Comparison of ENCODE assay signal across 8 mouse cellular contexts in the genomic region with DNA sequence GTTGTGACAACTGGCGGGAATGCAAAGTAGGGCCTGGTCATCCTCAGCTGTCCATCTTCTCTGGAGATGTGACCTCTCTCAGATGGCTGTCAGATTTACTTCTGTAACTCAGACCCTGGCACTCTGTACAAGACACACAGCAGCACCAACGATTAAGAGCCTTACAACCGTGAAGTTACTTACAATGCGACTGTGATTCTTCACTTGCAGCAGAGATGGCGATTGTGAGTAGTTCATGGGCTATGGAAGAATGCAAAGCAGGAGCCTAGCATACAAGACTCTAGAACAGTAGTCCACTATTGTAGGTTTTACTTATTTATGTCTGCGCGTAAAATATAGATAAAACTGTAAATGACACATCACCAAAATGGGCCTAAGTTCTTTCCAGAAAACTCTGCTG. TPM values are rescaled to one million over a fixed set of nuclear protein-coding genes. Genes with fewer than 3 reads are reported as not detected.
DNase-seq lines count a peak whose midpoint lies in the region; ATAC-seq and TF ChIP-seq lines count a peak whose summit lies in the region.

No protein-coding gene starts in this region.

- H3K79me2 ChIP-seq in MEL (ENCODE audit: control insufficient read depth, insufficient read depth, low read length, poor library complexity): peaks cover 29% of the 10 kb centered on the region

- DNase-seq in heart, adult 18-20 months: no peak
- DNase-seq in MEL (ENCODE audit: low read depth, low spot score): no peak
- no peak for DNase-seq in hindbrain, embryonic 11.5 days (ENCODE audit: low spot score)
- DNase-seq in midbrain, embryonic 11.5 days (ENCODE audit: low spot score, missing footprints): no peak
- DNase-seq in layer of hippocampus, postnatal 25 days (ENCODE audit: extremely low spot score in 1 of 2, low spot score in 1 of 2): no peak
- no peak for DNase-seq in right cerebral cortex, postnatal 36 days (ENCODE audit: low spot score in 2 of 2)
- no peak for DNase-seq in urinary bladder, postnatal 10 days (ENCODE audit: low spot score)

- no peak; the same call in 1 of the 2 replicates for ATAC-seq in heart, embryonic 15.5 days (replicated peaks; ENCODE audit: insufficient number of reproducible peaks, insufficient read depth, low FRiP score, low read depth)
- peak; percentile 51 for ATAC-seq in hindbrain, embryonic 11.5 days (ENCODE audit: low FRiP score)
- ATAC-seq in midbrain, embryonic 11.5 days (ENCODE audit: low FRiP score): peak; percentile 57

- TF ChIP-seq POLR2A in MEL (IDR thresholded peaks at IDR 0.05; ENCODE audit: control insufficient read depth in 1 of 2, insufficient read depth in 1 of 2, low read depth in 1 of 2, low read length in 2 of 2, poor library complexity in 1 of 2): no peak

- peak overlapping the region; percentile 97 for H3K27ac ChIP-seq in heart, embryonic 15.5 days
- no peak overlapping the region for H3K27ac ChIP-seq in MEL (ENCODE audit: control insufficient read depth, low read depth, low read length)
- no peak overlapping the region for H3K27ac ChIP-seq in hindbrain, embryonic 11.5 days (ENCODE audit: low read depth, low read length)
- no peak overlapping the region for H3K27ac ChIP-seq in midbrain, embryonic 11.5 days (ENCODE audit: low read depth, low read length)

- no peak for TF ChIP-seq EP300 in MEL (IDR thresholded peaks at IDR 0.05; ENCODE audit: low read depth in 1 of 2, low read length in 2 of 2)

- peak overlapping the region; percentile 93 for H3K4me3 ChIP-seq in heart, embryonic 15.5 days
- H3K4me3 ChIP-seq in MEL (ENCODE audit: control insufficient read depth in 1 of 2, insufficient read depth in 1 of 2, low read depth in 2 of 2, low read length in 2 of 2): peak overlapping the region; percentile 58 to 98
- peak overlapping the region; percentile 70 for H3K4me3 ChIP-seq in hindbrain, embryonic 11.5 days (ENCODE audit: low read depth, low read length)
- peak overlapping the region; percentile 87 for H3K4me3 ChIP-seq in midbrain, embryonic 11.5 days (ENCODE audit: low read depth, low read length)

- H3K4me1 ChIP-seq in heart, embryonic 15.5 days (replicated peaks): peaks cover 28% of the 10 kb centered on the region
- H3K4me1 ChIP-seq in MEL (ENCODE audit: control insufficient read depth in 1 of 2, insufficient read depth in 2 of 2, low read length in 2 of 2): peaks cover 9 to 35% of the 10 kb centered on the region in 2 experiments; a peak in 3 of 4 replicates
- H3K4me1 ChIP-seq in hindbrain, embryonic 11.5 days (replicated peaks; ENCODE audit: control insufficient read depth, insufficient read depth, low read length): no peaks in the 10 kb centered on the region
- H3K4me1 ChIP-seq in midbrain, embryonic 11.5 days (ENCODE audit: control insufficient read depth, insufficient read depth, low read length): peaks cover 5% of the 10 kb centered on the region

- TF ChIP-seq RAD21 in MEL (IDR thresholded peaks at IDR 0.05; ENCODE audit: low read depth, low read length): no peak

- H3K36me3 ChIP-seq in heart, embryonic 15.5 days: peaks cover 4% of the 10 kb centered on the region; the same call in 1 of the 2 replicates
- peaks cover 0 to 24% of the 10 kb centered on the region in 2 experiments; a peak in 2 of 4 replicates for H3K36me3 ChIP-seq in MEL (ENCODE audit: control insufficient read depth in 1 of 2, insufficient read depth in 2 of 2, low read length in 2 of 2)
- H3K36me3 ChIP-seq in hindbrain, embryonic 11.5 days (ENCODE audit: control insufficient read depth, insufficient read depth, low read length): no peaks in the 10 kb centered on the region
- H3K36me3 ChIP-seq in midbrain, embryonic 11.5 days (ENCODE audit: control insufficient read depth, insufficient read depth, low read length): no peaks in the 10 kb centered on the region

- H3K27me3 ChIP-seq in heart, embryonic 15.5 days: no peaks in the 10 kb centered on the region
- no peaks in the 10 kb centered on the region for H3K27me3 ChIP-seq in MEL (ENCODE audit: control insufficient read depth in 1 of 2, insufficient read depth in 2 of 2, low read length in 2 of 2)
- no peaks in the 10 kb centered on the region for H3K27me3 ChIP-seq in hindbrain, embryonic 11.5 days (ENCODE audit: control insufficient read depth, insufficient read depth, low read length)
- no peaks in the 10 kb centered on the region for H3K27me3 ChIP-seq in midbrain, embryonic 11.5 days (ENCODE audit: control insufficient read depth, insufficient read depth, low read length)

- H3K4me2 ChIP-seq in heart, embryonic 15.5 days: peak overlapping the region; percentile 76
- H3K4me2 ChIP-seq in hindbrain, embryonic 11.5 days (replicated peaks; ENCODE audit: low read depth, low read length): peak overlapping the region; percentile 62
- H3K4me2 ChIP-seq in midbrain, embryonic 11.5 days: peak overlapping the region; percentile 81

- TF ChIP-seq CTCF in MEL (IDR thresholded peaks at IDR 0.05 in 2 of 3, conservative IDR thresholded peaks at IDR 0.05 in 1 of 3; ENCODE audit: control insufficient read depth in 1 of 3, insufficient read depth in 1 of 3, low read depth in 2 of 3, low read length in 3 of 3, poor library complexity in 1 of 3, severe bottlenecking in 1 of 3): no peak

- H3K9ac ChIP-seq in heart, embryonic 15.5 days: peak overlapping the region; percentile 86
- H3K9ac ChIP-seq in MEL (ENCODE audit: control insufficient read depth, low read depth, low read length, poor library complexity, severe bottlenecking): no peak overlapping the region
- H3K9ac ChIP-seq in hindbrain, embryonic 11.5 days (ENCODE audit: low read depth, low read length): no peak overlapping the region
- H3K9ac ChIP-seq in midbrain, embryonic 11.5 days (ENCODE audit: low read length): peak overlapping the region; percentile 84; the same call in 1 of the 2 replicates

- H3K9me3 ChIP-seq in heart, embryonic 15.5 days (replicated peaks): no peaks in the 10 kb centered on the region
- H3K9me3 ChIP-seq in MEL (replicated peaks; ENCODE audit: insufficient read depth, low read length): no peaks in the 10 kb centered on the region
- H3K9me3 ChIP-seq in hindbrain, embryonic 11.5 days (ENCODE audit: control insufficient read depth, low read length): no peaks in the 10 kb centered on the region
- no peaks in the 10 kb centered on the region for H3K9me3 ChIP-seq in midbrain, embryonic 11.5 days (ENCODE audit: control insufficient read depth, low read length)

- 25% methylated on average over 7 of the region's 7 CpGs for WGBS in heart, embryonic 15.5 days
- 31% methylated on average over 7 of the region's 7 CpGs for WGBS in hindbrain, embryonic 11.5 days
- WGBS in midbrain, embryonic 11.5 days: 23% methylated on average over 7 of the region's 7 CpGs

TF ChIP-seq in MEL, 35 proteins besides CTCF, POLR2A, EP300 and RAD21:
- TF ChIP-seq MAZ (IDR thresholded peaks at IDR 0.05; ENCODE audit: low read depth, low read length) (no peak), GABPA (IDR thresholded peaks at IDR 0.05; ENCODE audit: low read depth, low read length) (no peak), ZMIZ1 (IDR thresholded peaks at IDR 0.05; ENCODE audit: low read depth, low read length) (no peak), UBTF (IDR thresholded peaks at IDR 0.05; ENCODE audit: borderline replicate concordance, insufficient read depth, low read depth, low read length) (no peak), JUND (IDR thresholded peaks at IDR 0.05; ENCODE audit: low read depth, low read length) (no peak), NELFE (IDR thresholded peaks at IDR 0.05; ENCODE audit: low read depth, low read length) (no peak), MAFK (IDR thresholded peaks at IDR 0.05; ENCODE audit: borderline replicate concordance, low read depth, low read length) (no peak), RCOR1 (IDR thresholded peaks at IDR 0.05; ENCODE audit: low read depth, low read length) (no peak), ZNF384 (IDR thresholded peaks at IDR 0.05; ENCODE audit: low read depth, low read length) (no peak), CHD2 (IDR thresholded peaks at IDR 0.05; ENCODE audit: low read length) (no peak), CHD1 (IDR thresholded peaks at IDR 0.05; ENCODE audit: low read depth, low read length) (no peak)

RNA-seq across cellular contexts. Expression of a gene that starts 12.8 kb away (rescaled TPM):
- polyA plus RNA-seq in heart, embryonic 15.5 days (2015; fragmentation: Nextera tagmentation; extraction: Ambion mirVana): 197 and 200 TPM in 2 replicates
- 10 to 100 TPM; 62.8 to 68.0 TPM for total RNA-seq in heart, adult 18-20 months (2021)
- total RNA-seq in MEL (2012; rRNA removed): 163 and 173 TPM in 2 replicates
- polyA plus RNA-seq in MEL (2012; ENCODE audit: insufficient read depth in 1 of 2, insufficient read length in 2 of 2, low read depth in 1 of 2, low replicate concordance in 2 of 2, missing spikeins in 1 of 2): 100 to 1,000 TPM in 1 of 2 experiments, not detected in 1; 200 TPM
- polyA plus RNA-seq in hindbrain, embryonic 11.5 days (2014; fragmentation: Nextera tagmentation; extraction: Ambion mirVana): 123 and 126 TPM in 2 replicates
- 104 and 110 TPM in 2 replicates for polyA plus RNA-seq in midbrain, embryonic 11.5 days (2014; fragmentation: Nextera tagmentation; extraction: Ambion mirVana)
- 10 to 100 TPM; 42.8 to 55.1 TPM for total RNA-seq in layer of hippocampus, postnatal 25 days (2021)

RNA-seq across cellular contexts. Expression of a gene that starts 39.6 kb away (rescaled TPM):
- polyA plus RNA-seq in heart, embryonic 15.5 days (2015; fragmentation: Nextera tagmentation; extraction: Ambion mirVana): 6.5 and 8.6 TPM in 2 replicates
- 10 to 100 TPM; 64.6 to 75.1 TPM for total RNA-seq in heart, adult 18-20 months (2021)
- 2.9 and 3.8 TPM in 2 replicates for total RNA-seq in MEL (2012; rRNA removed)
- 1 to 10 TPM in 1 of 2 experiments, not detected in 1; 1.3 TPM for polyA plus RNA-seq in MEL (2012; ENCODE audit: insufficient read depth in 1 of 2, insufficient read length in 2 of 2, low read depth in 1 of 2, low replicate concordance in 2 of 2, missing spikeins in 1 of 2)
- polyA plus RNA-seq in hindbrain, embryonic 11.5 days (2014; fragmentation: Nextera tagmentation; extraction: Ambion mirVana): 4.1 and 10.2 TPM in 2 replicates
- polyA plus RNA-seq in midbrain, embryonic 11.5 days (2014; fragmentation: Nextera tagmentation; extraction: Ambion mirVana): 4.0 and 5.5 TPM in 2 replicates
- total RNA-seq in layer of hippocampus, postnatal 25 days (2021): 10 to 100 TPM; 69.0 to 70.2 TPM

Comparison
In these comparisons a context has a peak if more than half of its experiments do, and no peak if none do; other contexts are left out.
1. H3K9ac ChIP-seq: peak in heart, embryonic 15.5 days (single experiment) and midbrain, embryonic 11.5 days (single experiment); none in MEL (single experiment) and hindbrain, embryonic 11.5 days (single experiment).
2. Peak in every context shown above with its lines, with median percentiles within 50 percentile points of each other: H3K4me2 ChIP-seq and H3K4me3 ChIP-seq.